Mouse (Mus musculus): ENCODE data around the gene Cby3.
A peak's percentile ranks its signal among the peaks of the same experiment; 100 is the strongest.
"Not testable (repeated sequence)": the region's sequence is repeated elsewhere in the genome, so short reads cannot be mapped to it uniquely, and the experiment has no call there.

Cby3 gene

DNA sequence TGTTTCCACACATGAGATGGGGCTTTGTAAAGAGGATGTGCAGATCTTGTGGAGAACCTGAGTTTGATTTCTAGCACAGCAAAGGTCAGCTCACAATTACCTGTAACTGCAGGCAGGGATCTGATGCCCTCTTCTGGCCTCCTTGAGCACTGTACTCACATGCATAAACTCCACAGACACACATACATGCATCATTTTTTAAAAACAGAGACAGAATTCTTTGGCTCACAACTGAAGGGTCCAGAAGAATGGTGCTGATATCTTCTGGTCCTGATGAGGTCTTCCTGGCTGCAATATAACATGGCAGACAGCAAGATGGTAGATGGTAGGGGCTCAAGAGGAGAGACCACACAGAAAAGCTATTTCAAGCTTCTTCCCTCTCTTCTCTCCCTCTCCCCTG, at the start of gene Cby3:
TSS of gene Cby3 (plus strand) at position 301 of the 400 bp plus-strand sequence.
- DNase-seq: no peak

GRCm38 (mm10) chr11:50312803-50313202, 41.5 kb upstream of the Cby3 start:
- no peak for DNase-seq

- not testable (repeated sequence) for DNase-seq
Measured at GRCm38 (mm10) chr11:50319343-50319742, 34.9 kb upstream of the Cby3 start.

DNA sequence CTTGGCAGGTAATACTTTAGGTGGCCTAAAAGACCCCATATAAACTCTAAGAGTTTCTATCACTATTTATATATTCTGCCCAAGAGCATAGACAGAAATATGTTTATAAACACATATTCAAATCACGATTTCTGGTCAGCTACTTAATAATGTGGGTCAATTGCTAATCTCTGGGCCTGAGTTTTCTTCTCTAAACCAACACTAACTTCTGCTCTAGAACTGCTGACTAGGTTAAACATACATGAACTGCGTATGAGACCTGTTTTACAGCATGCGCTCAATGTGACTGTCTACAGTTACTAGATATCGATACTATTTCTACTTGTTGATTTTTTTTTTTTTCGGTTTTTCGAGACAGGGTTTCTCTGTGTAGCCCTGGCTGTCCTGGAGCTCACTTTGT, 33.0 kb upstream of the Cby3 start:
- no peak for DNase-seq

DNA sequence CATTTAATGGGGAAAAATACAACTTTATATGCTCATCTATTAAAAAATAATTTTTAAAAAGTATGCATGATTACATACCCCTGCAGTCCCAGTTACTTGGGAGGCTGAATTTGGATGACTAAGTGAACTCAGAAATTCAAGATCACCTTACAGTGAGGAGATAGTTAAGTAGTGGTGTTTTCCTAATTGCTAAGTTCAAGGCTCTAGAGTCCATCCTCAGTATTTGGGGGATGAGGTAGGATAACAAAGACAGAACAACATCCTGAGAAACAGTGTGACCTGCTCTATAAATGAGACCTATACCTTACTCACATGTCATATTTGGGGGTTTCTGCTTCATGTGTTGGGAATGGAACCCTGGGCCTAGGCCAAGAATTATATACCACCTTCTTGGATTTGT, 31.9 kb upstream of the Cby3 start:
- DNase-seq: no peak

DNA sequence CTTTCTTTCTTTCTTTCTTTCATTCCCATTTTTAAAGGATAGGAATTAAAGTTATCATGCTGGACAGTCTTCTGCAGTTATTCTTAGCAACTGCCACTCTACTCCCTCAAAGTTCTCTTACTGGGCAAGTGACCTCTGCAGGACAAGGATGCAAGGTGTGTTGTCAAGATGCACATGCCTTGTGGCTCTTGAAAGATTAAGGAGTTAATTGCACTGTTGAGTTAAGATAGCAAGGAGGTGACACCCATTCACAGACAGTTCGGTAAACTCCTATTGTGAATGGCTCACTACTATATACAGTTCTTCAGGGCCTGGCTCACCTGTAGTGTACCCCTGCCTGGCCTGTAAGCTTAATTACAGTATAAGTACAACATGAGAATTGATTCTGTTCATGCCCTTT, 30.4 kb upstream of the Cby3 start:
- no peak for DNase-seq

DNA sequence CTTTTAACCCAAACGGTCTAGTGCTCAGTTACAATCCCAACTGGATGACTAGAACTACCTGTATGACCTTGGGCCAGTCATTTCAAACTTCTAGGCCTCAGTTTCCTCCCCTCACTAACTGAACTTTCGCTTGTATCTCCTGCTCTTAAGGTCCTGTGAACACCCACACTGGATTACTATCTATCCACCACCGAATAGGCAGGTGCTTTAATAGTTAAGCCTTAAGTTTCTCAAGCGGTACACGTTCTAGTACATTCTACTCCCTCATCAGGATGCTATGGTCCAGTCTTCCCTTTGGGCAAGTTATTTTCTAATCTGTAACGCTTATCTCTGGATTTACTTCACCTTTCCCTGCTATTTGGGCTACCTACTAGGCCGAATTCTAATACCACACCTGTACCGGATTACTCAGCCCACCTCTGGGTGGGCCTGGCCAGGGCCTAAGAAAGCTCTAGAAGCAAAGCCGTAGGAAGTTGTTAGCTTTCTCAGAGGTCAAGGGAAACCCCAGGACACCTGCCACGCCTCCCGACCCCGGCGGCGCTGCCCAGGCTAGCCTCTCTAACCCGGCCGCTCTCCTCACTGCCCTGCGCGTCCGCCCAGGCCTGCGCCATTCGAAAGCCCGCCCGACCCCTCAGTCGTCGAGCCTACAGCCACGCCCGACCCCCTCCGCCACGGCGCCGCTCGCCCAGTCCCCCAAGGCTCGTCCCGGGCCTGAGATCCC, 29.4 kb upstream of the Cby3 start:
- DNase-seq: peak; percentile 9

GRCm38 (mm10) chr11:50325496-50326301, 28.6 kb upstream of the Cby3 start, which contains the start of gene Canx:
TSS of gene Canx (minus strand) at chr11:50325673.
- peak; percentile 99 for DNase-seq

- DNase-seq: no peak
Measured at GRCm38 (mm10) chr11:50326302-50326966, 27.8 kb upstream of the Cby3 start.

- no peak for DNase-seq
Measured at GRCm38 (mm10) chr11:50328075-50328625, 26.1 kb upstream of the Cby3 start.

GRCm38 (mm10) chr11:50329378-50329777, 24.9 kb upstream of the Cby3 start:
- DNase-seq: no peak

GRCm38 (mm10) chr11:50333181-50333580, 21.1 kb upstream of the Cby3 start:
- no peak for DNase-seq

DNA sequence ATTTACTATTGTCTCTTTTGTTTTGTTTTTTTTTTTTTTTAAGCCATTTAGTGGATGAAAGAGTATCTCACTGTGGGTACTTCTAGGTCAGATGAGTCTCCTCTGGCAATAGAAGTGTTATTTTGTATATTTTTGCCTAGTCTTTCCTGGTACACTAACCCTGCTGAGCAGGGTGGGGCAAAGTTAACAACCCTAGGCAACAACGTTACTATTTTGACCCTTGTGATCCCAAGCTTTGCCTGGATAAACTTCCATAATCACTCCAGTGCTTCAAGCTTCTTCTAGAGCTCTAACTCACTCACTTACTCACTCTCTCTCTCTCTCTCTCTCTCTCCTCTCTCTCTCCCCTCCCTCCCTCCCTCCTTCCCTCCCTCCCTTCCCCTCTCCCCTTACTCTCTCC, 18.1 kb upstream of the Cby3 start:
- DNase-seq: no peak

DNA sequence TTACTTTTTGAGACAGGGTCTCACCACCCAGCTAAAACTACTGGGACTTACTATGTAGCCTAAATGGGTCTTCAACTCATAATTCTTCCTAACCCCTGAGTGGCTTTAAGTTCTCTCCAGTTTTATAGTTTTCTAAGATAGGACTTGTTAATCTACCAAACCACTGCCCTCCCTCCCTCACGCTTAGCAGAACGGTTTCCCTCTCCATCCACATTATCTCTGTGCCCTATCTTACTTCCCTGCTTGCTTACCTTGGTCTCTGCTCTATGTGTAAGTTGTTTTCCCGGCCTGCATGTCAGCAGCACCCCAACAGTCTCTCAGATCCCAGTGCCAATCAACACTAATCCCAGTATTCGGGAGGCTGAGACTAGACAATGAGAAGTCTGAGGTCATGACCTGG, 17.4 kb upstream of the Cby3 start:
- no peak for DNase-seq

- no peak for DNase-seq
Measured at GRCm38 (mm10) chr11:50345486-50345885, 8.8 kb upstream of the Cby3 start.

GRCm38 (mm10) chr11:50346256-50347032, 7.8 kb upstream of the Cby3 start:
- DNase-seq: no peak

- no peak for DNase-seq
Measured at GRCm38 (mm10) chr11:50352177-50352576, 2.1 kb upstream of the Cby3 start.

DNA sequence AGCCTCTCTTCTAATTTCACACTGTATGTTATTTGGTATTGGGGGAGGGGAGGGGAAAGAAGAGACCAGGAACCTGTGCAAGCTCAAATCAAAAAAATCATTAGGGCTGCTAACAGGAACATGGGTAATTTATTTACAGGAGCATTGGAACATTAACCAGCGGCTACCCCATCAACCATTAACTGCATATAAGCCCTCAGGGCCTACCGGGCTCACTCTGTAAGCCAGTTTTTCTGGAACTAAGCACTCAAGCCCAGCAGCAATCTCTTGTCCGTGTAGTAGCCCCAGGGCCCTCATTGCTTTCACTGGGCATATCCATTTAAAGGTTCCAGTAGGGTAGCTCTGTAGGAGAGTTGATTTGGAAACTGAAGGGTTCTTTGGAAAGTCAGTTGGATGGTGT, 589 bp downstream of the Cby3 start:
- DNase-seq: peak; percentile 85

DNA sequence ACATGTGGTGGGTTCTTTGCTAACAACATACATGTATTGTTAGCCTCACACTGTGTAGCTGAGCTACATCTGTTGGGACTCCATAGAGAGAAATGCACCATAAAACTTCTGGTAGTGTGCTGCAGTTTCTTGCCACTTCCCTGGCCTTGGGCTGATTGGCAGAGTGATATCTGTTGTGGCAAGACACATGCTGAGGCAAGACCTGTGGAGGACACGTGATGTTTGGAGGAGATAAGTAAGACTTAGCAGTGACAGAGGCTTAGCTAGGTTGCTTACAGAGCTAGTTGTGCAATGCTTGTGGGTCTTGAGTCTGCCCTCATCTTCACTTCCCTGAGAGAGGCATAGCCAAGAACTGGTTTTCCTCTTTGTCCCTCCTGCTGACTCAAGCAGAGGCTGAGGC, 1.1 kb downstream of the Cby3 start:
- peak; percentile 37 for DNase-seq

DNA sequence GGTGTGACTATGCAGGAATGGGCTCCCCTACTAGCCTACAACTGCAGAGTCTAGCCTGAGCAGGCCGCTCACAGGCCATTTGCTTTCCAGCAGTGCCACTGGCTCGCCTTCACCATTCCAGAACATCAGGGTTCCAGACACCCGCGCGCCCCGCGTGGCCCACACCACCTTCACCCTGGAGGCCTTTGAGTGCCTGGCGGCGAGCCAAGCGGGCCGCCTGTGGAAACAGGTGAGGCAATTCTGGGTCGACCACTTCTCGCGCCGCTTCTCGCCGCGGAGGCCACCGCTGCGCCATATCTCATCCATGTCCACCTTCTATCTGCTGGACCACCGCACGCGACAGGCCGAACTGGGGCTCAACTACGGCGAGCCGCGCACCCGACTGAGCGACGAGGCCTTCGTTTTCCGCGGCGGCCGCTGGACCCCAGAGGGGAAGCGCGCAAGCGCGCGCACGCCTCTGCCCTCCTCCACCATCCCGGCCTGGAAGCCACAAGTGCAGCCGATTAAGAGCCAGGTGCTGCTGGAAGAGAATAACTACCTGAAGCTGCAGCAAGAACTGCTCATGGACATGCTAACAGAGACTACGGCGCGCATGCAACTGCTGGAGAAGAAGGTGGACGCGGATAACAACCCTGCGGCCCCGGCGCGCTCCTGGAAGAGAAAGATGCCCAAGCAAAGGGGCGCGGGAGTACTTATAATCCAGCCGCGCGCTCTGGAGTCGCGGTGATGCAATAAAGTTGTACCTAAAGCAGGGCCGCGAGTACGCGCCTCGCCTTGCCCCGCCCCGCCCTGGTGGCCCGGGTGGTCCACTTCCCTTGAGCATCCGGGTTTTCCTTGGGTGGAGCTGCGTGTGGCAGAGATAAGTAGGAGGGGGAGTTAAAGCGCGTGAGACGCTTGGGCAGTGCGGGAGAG, 4.9 kb downstream of the Cby3 start:
- peak; percentile 71 for DNase-seq

- not testable (repeated sequence) for DNase-seq
Measured at GRCm38 (mm10) chr11:50361282-50361681, 7.0 kb downstream of the Cby3 start.
